Mouse (Mus musculus): ENCODE measurements around the gene Nle1. TPM values are rescaled to one million over a fixed set of nuclear protein-coding genes. Genes with fewer than 3 reads are reported as not detected.

Nle1 gene
- 1.2 and 1.5 TPM in 2 replicates for polyA plus RNA-seq (2021; fragmentation: Nextera tagmentation)
- long read RNA-seq, experiment 1, partial matches to known transcripts, result 1 of 1 reads
- long read RNA-seq, experiment 1, other reads (novel, unspliced or antisense), result 0 of 1 reads
- long read RNA-seq, experiment 2, transcript Nle1-201 (13 exons, 1,783 nt), result major isoform, 8 of 20 reads
- long read RNA-seq, experiment 2, partial matches to known transcripts, result 2 of 20 reads
- long read RNA-seq, experiment 2, other reads (novel, unspliced or antisense), result 10 of 20 reads

GRCm38 (mm10) chr11:82907651-82908607 lies at the start of gene Nle1:
Gene Nle1, minus strand, starts transcription at chr11:82908411.

GRCm38 (mm10) chr11:82950736-82951481 lies 42.7 kb upstream of the Nle1 start, which contains the start of gene Slfn5:
Gene Slfn5, plus strand, starts transcription at chr11:82951349.

GRCm38 (mm10) chr11:82910250-82910649 lies 2.0 kb upstream of the Nle1 start, which contains the start of gene Unc45b:
Gene Unc45b, plus strand, starts transcription at chr11:82910550.

GRCm38 (mm10) chr11:82891936-82892335 lies 16.3 kb downstream of the Nle1 start, which contains the start of gene Fndc8:
Gene Fndc8, plus strand, starts transcription at chr11:82892124.

GRCm38 (mm10) chr11:82890342-82890762 lies 17.9 kb downstream of the Nle1 start, which contains the start of gene Rad51d:
Gene Rad51d, minus strand, starts transcription at chr11:82890614.

GRCm38 (mm10) chr11:82871031-82871446 lies 37.2 kb downstream of the Nle1 start, which contains the start of gene Rffl:
Gene Rffl, minus strand, starts transcription at chr11:82871210.

Other genes with a start within 250 kb of the Nle1 start
- 0.08 and 0.14 TPM in 2 replicates for gene Cct6b, start 144.1 kb downstream of the Nle1 start, polyA plus RNA-seq (2021; fragmentation: Nextera tagmentation)
- gene Zfp830, start 144.1 kb downstream of the Nle1 start, polyA plus RNA-seq (2021; fragmentation: Nextera tagmentation), result 13.3 and 17.2 TPM in 2 replicates
- gene Lig3, start 127.3 kb downstream of the Nle1 start, polyA plus RNA-seq (2021; fragmentation: Nextera tagmentation), result 4.0 and 4.3 TPM in 2 replicates
- gene Rffl, start 37.2 kb downstream of the Nle1 start, polyA plus RNA-seq (2021; fragmentation: Nextera tagmentation), result 6.8 and 6.9 TPM in 2 replicates
- 8.6 and 9.0 TPM in 2 replicates for gene Rad51d, start 17.8 kb downstream of the Nle1 start, polyA plus RNA-seq (2021; fragmentation: Nextera tagmentation)
- 0.10 TPM in 1 of 2 replicates, not detected in the other for gene Fndc8, start 16.3 kb downstream of the Nle1 start, polyA plus RNA-seq (2021; fragmentation: Nextera tagmentation)
- 0.33 and 0.34 TPM in 2 replicates for gene Unc45b, start 2.1 kb upstream of the Nle1 start, polyA plus RNA-seq (2021; fragmentation: Nextera tagmentation)
- 0.69 and 0.75 TPM in 2 replicates for gene Slfn5, start 42.9 kb upstream of the Nle1 start, polyA plus RNA-seq (2021; fragmentation: Nextera tagmentation)
- gene Slfn9, start 83.4 kb upstream of the Nle1 start, polyA plus RNA-seq (2021; fragmentation: Nextera tagmentation), result 0.16 and 0.20 TPM in 2 replicates
- 0.36 and 0.70 TPM in 2 replicates for gene Slfn8, start 112.4 kb upstream of the Nle1 start, polyA plus RNA-seq (2021; fragmentation: Nextera tagmentation)
- 0.90 and 2.1 TPM in 2 replicates for gene Slfn2, start 156.7 kb upstream of the Nle1 start, polyA plus RNA-seq (2021; fragmentation: Nextera tagmentation)
- gene Slfn1, start 208.4 kb upstream of the Nle1 start, polyA plus RNA-seq (2021; fragmentation: Nextera tagmentation), result 0.08 TPM in 1 of 2 replicates, not detected in the other

Measured in layer of hippocampus, adult 6 months (tissue).